Mouse (Mus musculus) stomach, postnatal 0 days (tissue): ENCODE measurements at regions not wholly inside any gene's neighbourhood (a gene's known extent, or its start where the extent isn't known, plus 50 kb on each side); places are given as distances from the start of the nearest gene placed in this dataset.

Experiments used
- ATAC-seq: fragments of 200-750 bp; cut with Nextera tagmentation; 2 replicates; pipeline ENCODE4 v1.8.0; 2017; ENCODE audit not compliant: low FRiP score, low TSS enrichment
- DNase-seq: peaks from one replicate; pipeline ENCODE4 v3.0.0-alpha.2; 2016; ENCODE audit warnings: low spot score
- H3K27ac ChIP-seq: fragments of 300-500 bp; sonication (generic); replicated peaks from 2 replicates; pipeline ENCODE4 v1.5.1; 2014; ENCODE audit warnings: mild to moderate bottlenecking, control low read depth
- H3K27me3 ChIP-seq: fragments of 300-500 bp; sonication (generic); 2 replicates; pipeline ENCODE4 v1.6.1; 2014; ENCODE audit warnings: low read length; ENCODE audit not compliant: control insufficient read depth, insufficient read depth
- H3K36me3 ChIP-seq: fragments of 300-500 bp; sonication (generic); 2 replicates; pipeline ENCODE4 v1.6.1; 2014; ENCODE audit warnings: low read length, mixed read lengths; ENCODE audit not compliant: control insufficient read depth, insufficient read depth
- H3K4me1 ChIP-seq: fragments of 300-500 bp; sonication (generic); replicated peaks from 2 replicates; pipeline ENCODE4 v1.6.1; 2014; ENCODE audit warnings: antibody characterized with exemption; ENCODE audit not compliant: control insufficient read depth, insufficient read depth
- H3K4me2 ChIP-seq: fragments of 300-500 bp; sonication (generic); replicated peaks from 2 replicates; pipeline ENCODE4 v1.6.1; 2014; ENCODE audit warnings: low read depth, mild to moderate bottlenecking, control low read depth, moderate library complexity
- H3K4me3 ChIP-seq: fragments of 300-500 bp; sonication (generic); 2 replicates; pipeline ENCODE4 v1.5.1; 2014; ENCODE audit warnings: low read depth, low read length, control low read depth
- H3K9ac ChIP-seq: fragments of 300-500 bp; sonication (generic); 2 replicates; pipeline ENCODE4 v1.6.1; 2014; ENCODE audit warnings: mild to moderate bottlenecking, low read length, control low read depth, mixed read lengths
- H3K9me3 ChIP-seq: fragments of 300-500 bp; sonication (generic); 2 replicates; pipeline ENCODE4 v1.6.1; 2016; ENCODE audit warnings: low read length; ENCODE audit not compliant: control insufficient read depth
- CTCF ChIP-seq: IDR thresholded peaks from 2 replicates; pipeline ENCODE4 v1.5.1; 2016; ENCODE audit warnings: antibody characterized with exemption, low read depth, mild to moderate bottlenecking, moderate library complexity
- EP300 ChIP-seq: optimal IDR thresholded peaks from 2 replicates; pipeline ENCODE3; 2016; ENCODE audit warnings: antibody characterized with exemption
- WGBS: fragments of 180-500 bp; shearing (Covaris S2); extraction: QIAGEN DNeasy Blood & Tissue Kit; methylation state at CpG from one replicate; pipeline ENCODE4 v1.1.7; 2014; 5-methylcytosine and 5-hydroxymethylcytosine counted together

- H3K27ac ChIP-seq: peak overlapping the region; percentile 93
- H3K9ac ChIP-seq: 0 out of 2 replicates have a peak overlapping the region, but pooled peaks have one; percentile 35
- no peaks in the 10 kb centered on the region for H3K27me3 ChIP-seq
- 11% methylated on average over 12 of the region's 12 CpGs for WGBS
- peak; percentile 22 for ATAC-seq
- H3K36me3 ChIP-seq: no peaks in the 10 kb centered on the region
- peak overlapping the region; percentile 45 for H3K4me3 ChIP-seq
- H3K9me3 ChIP-seq: no peaks in the 10 kb centered on the region
- H3K4me1 ChIP-seq: no peaks in the 10 kb centered on the region
- TF ChIP-seq EP300 (no peak), CTCF (no peak)
- H3K4me2 ChIP-seq: peak overlapping the region; percentile 68
- DNase-seq: no peak
Measured at GRCm38 (mm10) chr10:97312509-97312908, 166.9 kb upstream of the Dcn start.

DNA sequence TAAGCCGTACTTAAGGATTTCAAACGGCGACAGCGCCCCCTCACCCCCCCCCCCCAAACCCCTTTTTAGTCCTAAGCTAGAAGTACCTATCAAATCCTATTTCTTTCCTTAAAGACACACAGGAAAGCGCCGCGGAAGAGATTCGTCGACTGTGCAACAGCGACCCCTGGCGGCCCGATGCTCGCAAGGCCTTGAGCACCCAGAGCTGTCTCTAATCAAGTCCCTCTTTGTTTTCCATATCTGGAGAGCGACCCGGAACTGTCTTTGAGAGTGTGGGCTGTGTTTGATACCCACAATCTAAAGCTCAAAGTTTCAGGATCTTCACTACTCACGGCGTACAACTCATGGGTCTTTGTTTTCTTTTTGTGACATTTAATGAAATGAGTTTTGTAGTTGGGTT lies 166.4 kb upstream of the Dcn start:
- H3K36me3 ChIP-seq: no peaks in the 10 kb centered on the region
- peak overlapping the region; percentile 93 for H3K27ac ChIP-seq
- under 1% methylated on average over 17 of the region's 17 CpGs for whole genome bisulfite sequencing
- peak overlapping the region; percentile 68 for H3K4me2 ChIP-seq
- no peaks in the 10 kb centered on the region for H3K27me3 ChIP-seq
- H3K4me1 ChIP-seq: no peaks in the 10 kb centered on the region
- peak; percentile 71 for TF ChIP-seq EP300
- peak; percentile 89 for TF ChIP-seq CTCF
- no peaks in the 10 kb centered on the region for H3K9me3 ChIP-seq
- ATAC-seq (peak; percentile 92), DNase-seq (peak; percentile 95)
- peak overlapping the region; percentile 45 for H3K4me3 ChIP-seq
- peak overlapping the region; percentile 54 for H3K9ac ChIP-seq

DNA sequence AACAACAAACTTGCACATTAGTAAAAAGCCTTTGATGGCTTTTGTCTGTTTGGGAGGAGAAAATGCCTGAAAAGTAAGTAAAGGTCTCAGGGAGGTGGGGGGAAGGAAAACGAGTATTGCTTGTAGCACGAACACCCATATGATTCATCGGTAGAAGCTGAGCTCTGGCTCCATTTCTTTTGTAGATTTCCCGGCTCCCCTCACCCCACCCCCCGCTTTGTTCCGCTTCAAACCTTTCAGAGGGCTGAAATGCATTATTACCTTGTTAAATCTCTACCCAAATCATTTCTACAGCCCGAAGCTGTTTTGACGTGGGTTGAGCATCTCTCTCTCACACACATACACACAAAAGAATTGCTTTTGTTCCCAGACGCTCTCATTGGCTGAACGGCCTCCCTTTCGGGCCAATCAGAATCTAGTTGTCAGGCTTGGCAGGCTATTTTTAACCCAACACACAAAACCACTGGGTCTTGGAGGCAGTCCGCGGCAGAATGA lies 166.0 kb upstream of the Dcn start:
- no peaks in the 10 kb centered on the region for H3K4me1 ChIP-seq
- no peak for TF ChIP-seq CTCF
- no peak for TF ChIP-seq EP300
- ATAC-seq (peak; percentile 94), DNase-seq (peak; percentile 82)
- H3K9me3 ChIP-seq: no peaks in the 10 kb centered on the region
- 1% methylated on average over 13 of the region's 13 CpGs for WGBS
- peak overlapping the region; percentile 54 for H3K9ac ChIP-seq
- peak overlapping the region; percentile 93 for H3K27ac ChIP-seq
- no peaks in the 10 kb centered on the region for H3K36me3 ChIP-seq
- no peaks in the 10 kb centered on the region for H3K27me3 ChIP-seq
- H3K4me3 ChIP-seq: peak overlapping the region; percentile 45
- peak overlapping the region; percentile 68 for H3K4me2 ChIP-seq

- no peak for TF ChIP-seq EP300
- no peak for TF ChIP-seq CTCF
- H3K9ac ChIP-seq: no peak overlapping the region
- no peaks in the 10 kb centered on the region for H3K4me1 ChIP-seq
- DNase-seq: no peak
- H3K27me3 ChIP-seq: no peaks in the 10 kb centered on the region
- no peak overlapping the region for H3K4me3 ChIP-seq
- no peak for ATAC-seq
- no peaks in the 10 kb centered on the region for H3K36me3 ChIP-seq
- no peak overlapping the region for H3K27ac ChIP-seq
- WGBS: 72% methylated on average over 2 of the region's 2 CpGs
- no peak overlapping the region for H3K4me2 ChIP-seq
- H3K9me3 ChIP-seq: no peaks in the 10 kb centered on the region
Measured at GRCm38 (mm10) chr10:97332639-97333038, 146.8 kb upstream of the Dcn start.

GRCm38 (mm10) chr10:97334044-97334443 lies 145.4 kb upstream of the Dcn start:
- no peak for TF ChIP-seq EP300
- Histone ChIP-seq H3K27me3 (no peaks in the 10 kb centered on the region), H3K4me1 (no peaks in the 10 kb centered on the region), H3K9me3 (no peaks in the 10 kb centered on the region), H3K4me3 (no peak overlapping the region), H3K27ac (no peak overlapping the region; the same call in 1 of the 2 replicates), H3K36me3 (no peaks in the 10 kb centered on the region), H3K4me2 (no peak overlapping the region), H3K9ac (no peak overlapping the region)
- no peak for ATAC-seq
- no peak for DNase-seq

DNA sequence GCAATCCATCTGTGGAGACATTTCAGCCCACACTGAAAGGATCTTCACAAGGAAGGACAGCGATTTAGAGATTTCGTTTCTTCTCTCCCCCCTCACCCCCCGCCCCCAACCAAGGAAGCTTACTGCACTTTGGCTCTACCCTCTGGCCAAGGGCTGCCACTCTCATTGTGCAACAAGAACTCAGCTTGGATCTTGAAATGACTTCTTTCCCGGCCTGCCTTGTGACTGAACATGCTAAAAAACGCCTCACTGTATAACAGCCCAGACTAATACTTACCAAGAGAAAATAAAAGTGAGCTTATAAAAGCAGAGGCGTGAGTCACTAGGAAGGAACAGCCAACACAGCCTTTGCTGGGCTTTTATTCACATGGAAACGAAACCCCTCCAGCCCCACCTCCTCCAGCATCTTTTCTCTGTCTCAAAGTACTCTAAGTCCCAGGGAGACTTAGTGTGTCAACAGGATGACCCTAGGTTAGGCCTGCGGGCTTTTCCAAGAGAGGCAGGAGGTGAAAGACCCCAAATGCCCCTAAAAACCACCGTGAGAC lies 144.7 kb upstream of the Dcn start:
- H3K27ac ChIP-seq: peak overlapping the region; percentile 5; the same call in 1 of the 2 replicates
- no peak for ATAC-seq
- 52% methylated on average over 9 of the region's 9 CpGs for WGBS

More for the DNA sequence above, 144.7 kb upstream of the Dcn start:
- Histone ChIP-seq H3K36me3 (no peaks in the 10 kb centered on the region), H3K27me3 (no peaks in the 10 kb centered on the region), H3K4me2 (no peak overlapping the region), H3K9me3 (no peaks in the 10 kb centered on the region), H3K9ac (no peak overlapping the region), H3K4me3 (no peak overlapping the region), H3K4me1 (no peaks in the 10 kb centered on the region)
- no peak for DNase-seq
- TF ChIP-seq CTCF (0 out of 2 replicates have a peak, but pooled peaks have one; percentile 4), EP300 (no peak)
